Mouse (Mus musculus) gastrocnemius, adult 2 months (tissue): Measurements from ENCODE around the gene Cltc. TPM values are rescaled to one million over a fixed set of nuclear protein-coding genes. Genes with fewer than 3 reads are reported as not detected.
"Not testable (repeated sequence)": the region's sequence is repeated elsewhere in the genome, so short reads cannot be mapped to it uniquely, and the experiment has no call there.

Experiments
- DNase-seq: peaks from one replicate; pipeline ENCODE4 v3.0.0; 2022
- H3K27ac ChIP-seq: fragments of 200-600 bp; 2 replicates; pipeline ENCODE4 v1.8.1; 2022; ENCODE audit warnings: mild to moderate bottlenecking
- H3K4me3 ChIP-seq: fragments of 200-600 bp; 2 replicates; pipeline ENCODE4 v1.8.1; 2022; ENCODE audit warnings: mild to moderate bottlenecking, moderate library complexity
- CTCF ChIP-seq: fragments of 200-600 bp; IDR thresholded peaks from 2 replicates; pipeline ENCODE4 v1.8.1; 2022; ENCODE audit warnings: antibody characterized with exemption, mild to moderate bottlenecking, moderate library complexity
- intact Hi-C: fragments of 180-260 bp; cut with DNase I; formaldehyde crosslinking; loops from one replicate; pipeline ENCODE4 v1.15.1; 2025
- long read RNA-seq, 2 experiments: library from polyadenylated mRNA; stranded (forward); transcript quantifications; one replicate each; pipeline ENCODE4 v2.0.0; 2021
- total RNA-seq, 2 experiments: library from RNA; stranded (reverse); gene quantifications; 2 replicates each; pipeline ENCODE4 v1.2.3; 2021

Cltc gene
- total RNA-seq, result 100 to 1,000 TPM; 134 to 136 TPM
- long read RNA-seq, experiment 1, full-length matches to known transcripts, result 12 of 59 reads
- long read RNA-seq, experiment 1, partial matches to known transcripts, result 11 of 59 reads
- long read RNA-seq, experiment 1, other reads (novel, unspliced or antisense), result 36 of 59 reads
- long read RNA-seq, experiment 2, full-length matches to known transcripts, result 5 of 58 reads
- long read RNA-seq, experiment 2, partial matches to known transcripts, result 11 of 58 reads
- long read RNA-seq, experiment 2, other reads (novel, unspliced or antisense), result 42 of 58 reads

GRCm38 (mm10) chr11:86757480-86758371, at the start of gene Cltc:
TSS of gene Cltc (minus strand) at chr11:86757565.
- peak; percentile 97 for DNase-seq
- TF ChIP-seq CTCF, result peak; percentile 58
- intact Hi-C loops, result loop anchor here (5.0 kb wide), 1 partner anchor 75 kb away; the partner anchor contains the start of genes Ptrh2 and Vmp1
- peak within 1 kb of the TSS; percentile 97 for H3K27ac ChIP-seq
- peak within 1 kb of the TSS; percentile 80 for H3K4me3 ChIP-seq

- intact Hi-C loops, result no loop called here
- TF ChIP-seq CTCF, result no peak
Measured at GRCm38 (mm10) chr11:86807001-86807477, 49.7 kb upstream of the Cltc start.

GRCm38 (mm10) chr11:86794161-86794560, 36.8 kb upstream of the Cltc start:
- DNase-seq, result no peak
- TF ChIP-seq CTCF, result no peak
- intact Hi-C loops, result no loop called here
- Histone ChIP-seq H3K4me3 (no peak overlapping the region), H3K27ac (no peak overlapping the region)

More at GRCm38 (mm10) chr11:86807001-86807477, 49.7 kb upstream of the Cltc start:
- peak; percentile 44 for DNase-seq
- H3K27ac ChIP-seq, result peak overlapping the region; percentile 90
- H3K4me3 ChIP-seq, result peak overlapping the region; percentile 91

GRCm38 (mm10) chr11:86787436-86787835, 30.1 kb upstream of the Cltc start:
- DNase-seq, H3K27ac ChIP-seq, intact Hi-C loops, H3K4me3 ChIP-seq: not testable (repeated sequence)
- TF ChIP-seq CTCF, result peak; percentile 23; the same call in 1 of the 2 replicates

GRCm38 (mm10) chr11:86785767-86786166, 28.4 kb upstream of the Cltc start:
- H3K4me3 ChIP-seq, result no peak overlapping the region
- no peak for DNase-seq
- no peak for TF ChIP-seq CTCF
- intact Hi-C loops, result no loop called here
- no peak overlapping the region for H3K27ac ChIP-seq

GRCm38 (mm10) chr11:86769884-86770283, 12.5 kb upstream of the Cltc start:
- intact Hi-C loops, result no loop called here
- H3K27ac ChIP-seq, result no peak overlapping the region

GRCm38 (mm10) chr11:86764501-86764900, 7.1 kb upstream of the Cltc start:
- no peak overlapping the region for H3K4me3 ChIP-seq
- intact Hi-C loops, result no loop called here
- TF ChIP-seq CTCF, result no peak
- no peak for DNase-seq
- H3K27ac ChIP-seq, result no peak overlapping the region

More at GRCm38 (mm10) chr11:86769884-86770283, 12.5 kb upstream of the Cltc start:
- TF ChIP-seq CTCF, result no peak
- no peak for DNase-seq
- no peak overlapping the region for H3K4me3 ChIP-seq

- H3K4me3 ChIP-seq, intact Hi-C loops, DNase-seq, H3K27ac ChIP-seq: not testable (repeated sequence)
Measured at GRCm38 (mm10) chr11:86763127-86763526, 5.8 kb upstream of the Cltc start.

- no peak for DNase-seq
- intact Hi-C loops, result no loop called here
- no peak for TF ChIP-seq CTCF
- Histone ChIP-seq H3K4me3 (no peak overlapping the region), H3K27ac (peak overlapping the region; percentile 97; the same call in 1 of the 2 replicates)
Measured at GRCm38 (mm10) chr11:86760357-86760756, 3.0 kb upstream of the Cltc start.

- intact Hi-C loops, result loop anchor here (5.0 kb wide), 1 partner anchor 78 kb away; the partner anchor contains the start of genes Ptrh2 and Vmp1
- no peak for TF ChIP-seq CTCF
- no peak for DNase-seq
- Histone ChIP-seq H3K4me3 (no peak overlapping the region), H3K27ac (peak overlapping the region; percentile 97)
Measured at GRCm38 (mm10) chr11:86759886-86760285, 2.5 kb upstream of the Cltc start.

- DNase-seq, result no peak
- TF ChIP-seq CTCF, result no peak
- Histone ChIP-seq H3K27ac (peak overlapping the region; percentile 97), H3K4me3 (peak overlapping the region; percentile 80)
- intact Hi-C loops, result loop anchor here (5.0 kb wide), 1 partner anchor 77 kb away; the partner anchor contains the start of genes Ptrh2 and Vmp1
Measured at GRCm38 (mm10) chr11:86759226-86759625, 1.9 kb upstream of the Cltc start.

GRCm38 (mm10) chr11:86758559-86758958, 1.2 kb upstream of the Cltc start:
- Histone ChIP-seq H3K4me3 (peak overlapping the region; percentile 80), H3K27ac (peak overlapping the region; percentile 97)
- intact Hi-C loops, result loop anchor here (5.0 kb wide), 1 partner anchor 76 kb away; the partner anchor contains the start of genes Ptrh2 and Vmp1
- TF ChIP-seq CTCF, result 0 out of 2 replicates have a peak, but pooled peaks have one; percentile 2
- no peak for DNase-seq

GRCm38 (mm10) chr11:86757142-86757479, 254 bp downstream of the Cltc start:
- H3K4me3 ChIP-seq, result peak overlapping the region; percentile 80
- TF ChIP-seq CTCF, result no peak
- intact Hi-C loops, result loop anchor here (5.0 kb wide), 1 partner anchor 75 kb away; the partner anchor contains the start of genes Ptrh2 and Vmp1
- DNase-seq, result no peak
- H3K27ac ChIP-seq, result peak overlapping the region; percentile 97
